Mouse (Mus musculus) large intestine, adult 2 months (tissue): ENCODE results near the gene Iqsec1. TPM values are rescaled to one million over a fixed set of nuclear protein-coding genes. Genes with fewer than 3 reads are reported as not detected.

Experiments
- DNase-seq: peaks from one replicate; pipeline ENCODE4 v3.0.0-alpha.2; 2012; ENCODE audit warnings: low read depth, low spot score
- WGBS: fragments of 180-500 bp; shearing (Covaris S2); methylation state at CpG from one replicate; pipeline ENCODE4 v1.1.7; 2018; 5-methylcytosine and 5-hydroxymethylcytosine counted together
- polyA plus RNA-seq: library from polyadenylated mRNA; depleted of rRNA; stranded (reverse); fragments of >200 nt; gene quantifications from 2 replicates; pipeline ENCODE4 v1.2.3, GENCODE M21; 2012

Iqsec1 gene
- polyA plus RNA-seq, 1 experiment = 24.9 TPM

- WGBS = 77% methylated on average over 4 of the region's 4 CpGs
- DNase-seq = no peak
Observed at GRCm38 (mm10) chr6:90821916-90822602, 166.4 kb downstream of the Iqsec1 start.

GRCm38 (mm10) chr6:90819880-90820279 is 168.6 kb downstream of the Iqsec1 start:
- DNase-seq = peak; percentile 7
- WGBS = 30% methylated on average over 2 of the region's 2 CpGs

- peak; percentile 29 for DNase-seq
- 0% methylated on average over 3 of the region's 4 CpGs for WGBS
Observed at GRCm38 (mm10) chr6:90818956-90819355, 169.5 kb downstream of the Iqsec1 start.

GRCm38 (mm10) chr6:90816551-90816950 is 171.9 kb downstream of the Iqsec1 start:
- DNase-seq = no peak
- WGBS = 70% methylated on average over 3 of the region's 3 CpGs

GRCm38 (mm10) chr6:90815341-90815740 is 173.1 kb downstream of the Iqsec1 start:
- 77% methylated on average over 3 of the region's 3 CpGs for WGBS
- DNase-seq = no peak

GRCm38 (mm10) chr6:90813526-90813925 is 175.0 kb downstream of the Iqsec1 start:
- no peak for DNase-seq
- 81% methylated on average over 1 of the region's 1 CpGs for WGBS

- 90% methylated on average over 8 of the region's 8 CpGs for whole genome bisulfite sequencing
Observed at GRCm38 (mm10) chr6:90812584-90812983, 175.9 kb downstream of the Iqsec1 start.

GRCm38 (mm10) chr6:90812072-90812471 is 176.4 kb downstream of the Iqsec1 start:
- no peak for DNase-seq
- WGBS = 72% methylated on average over 3 of the region's 3 CpGs

More at GRCm38 (mm10) chr6:90812584-90812983, 175.9 kb downstream of the Iqsec1 start:
- no peak for DNase-seq

GRCm38 (mm10) chr6:90810576-90810975 is 177.9 kb downstream of the Iqsec1 start:
- WGBS = 57% methylated on average over 1 of the region's 1 CpGs
- no peak for DNase-seq

GRCm38 (mm10) chr6:90809960-90810362 is 178.5 kb downstream of the Iqsec1 start:
- DNase-seq = no peak
- WGBS = 14% methylated on average over 22 of the region's 22 CpGs

- 52% methylated on average over 11 of the region's 11 CpGs for WGBS
- peak; percentile 11 for DNase-seq
Observed at GRCm38 (mm10) chr6:90809077-90809840, 179.2 kb downstream of the Iqsec1 start.

GRCm38 (mm10) chr6:90808544-90808943 is 179.9 kb downstream of the Iqsec1 start:
- DNase-seq = no peak
- 38% methylated on average over 5 of the region's 5 CpGs for WGBS

- 69% methylated on average over 3 of the region's 3 CpGs for WGBS
- no peak for DNase-seq
Observed at GRCm38 (mm10) chr6:90808134-90808533, 180.4 kb downstream of the Iqsec1 start.

- whole genome bisulfite sequencing = 76% methylated on average over 2 of the region's 2 CpGs
- DNase-seq = no peak
Observed at GRCm38 (mm10) chr6:90807581-90807980, 180.9 kb downstream of the Iqsec1 start.

- 93% methylated on average over 1 of the region's 1 CpGs for WGBS
Observed at GRCm38 (mm10) chr6:90806743-90807142, 181.7 kb downstream of the Iqsec1 start.

GRCm38 (mm10) chr6:90805101-90805500 is 183.4 kb downstream of the Iqsec1 start:
- WGBS = 28% methylated on average over 2 of the region's 2 CpGs
- DNase-seq = peak; percentile 19

More at GRCm38 (mm10) chr6:90806743-90807142, 181.7 kb downstream of the Iqsec1 start:
- DNase-seq = no peak

- DNase-seq = no peak
Observed at GRCm38 (mm10) chr6:90804646-90805045, 183.8 kb downstream of the Iqsec1 start.

- WGBS = 91% methylated on average over 8 of the region's 8 CpGs
Observed at GRCm38 (mm10) chr6:90802604-90803003, 185.9 kb downstream of the Iqsec1 start.

GRCm38 (mm10) chr6:90802058-90802457 is 186.4 kb downstream of the Iqsec1 start:
- WGBS = 85% methylated on average over 3 of the region's 3 CpGs

More at GRCm38 (mm10) chr6:90802604-90803003, 185.9 kb downstream of the Iqsec1 start:
- no peak for DNase-seq

GRCm38 (mm10) chr6:90800825-90801224 is 187.7 kb downstream of the Iqsec1 start:
- no peak for DNase-seq
- 78% methylated on average over 2 of the region's 2 CpGs for WGBS

More at GRCm38 (mm10) chr6:90802058-90802457, 186.4 kb downstream of the Iqsec1 start:
- no peak for DNase-seq

GRCm38 (mm10) chr6:90799116-90799515 is 189.4 kb downstream of the Iqsec1 start:
- 88% methylated on average over 1 of the region's 1 CpGs for WGBS
- no peak for DNase-seq
